Mouse (Mus musculus) lung, embryonic 16.5 days (tissue): ENCODE measurements around the gene Bfsp2. TPM values are rescaled to one million over a fixed set of nuclear protein-coding genes. Genes with fewer than 3 reads are reported as not detected.

Source experiments
- ATAC-seq: fragments of 200-750 bp; cut with Nextera tagmentation; 2 replicates; pipeline ENCODE4 v1.8.0; 2017; ENCODE audit warnings: low read depth, mild to moderate bottlenecking, moderate library complexity
- H3K27ac ChIP-seq: fragments of 300-500 bp; sonication (generic); 2 replicates; pipeline ENCODE4 v1.5.1; 2014; ENCODE audit warnings: mild to moderate bottlenecking, control low read depth, low read length
- H3K27me3 ChIP-seq: fragments of 300-500 bp; sonication (generic); 2 replicates; pipeline ENCODE4 v1.6.1; 2014; ENCODE audit warnings: low read depth, low read length, mixed read lengths; ENCODE audit not compliant: control insufficient read depth, insufficient read depth
- H3K36me3 ChIP-seq: fragments of 300-500 bp; sonication (generic); 2 replicates; pipeline ENCODE4 v1.6.1; 2014; ENCODE audit warnings: low read length; ENCODE audit not compliant: control insufficient read depth, insufficient read depth
- H3K4me1 ChIP-seq: fragments of 300-500 bp; sonication (generic); replicated peaks from 2 replicates; pipeline ENCODE4 v1.6.1; 2014; ENCODE audit warnings: low read length, mixed read lengths; ENCODE audit not compliant: control insufficient read depth, insufficient read depth
- H3K4me2 ChIP-seq: fragments of 300-500 bp; sonication (generic); 2 replicates; pipeline ENCODE4 v1.6.1; 2014; ENCODE audit warnings: low read depth, low read length, control low read depth
- H3K4me3 ChIP-seq: fragments of 300-500 bp; sonication (generic); 2 replicates; pipeline ENCODE4 v1.5.1; 2014; ENCODE audit warnings: mild to moderate bottlenecking, low read length, control low read depth
- H3K9ac ChIP-seq: fragments of 300-500 bp; sonication (generic); 2 replicates; pipeline ENCODE4 v1.6.1; 2014; ENCODE audit warnings: low read length, control low read depth
- H3K9me3 ChIP-seq: fragments of 300-500 bp; sonication (generic); 2 replicates; pipeline ENCODE4 v1.6.1; 2016; ENCODE audit warnings: low read length; ENCODE audit not compliant: control insufficient read depth
- WGBS: fragments of 180-500 bp; shearing (Covaris S2); extraction: QIAGEN DNeasy Blood & Tissue Kit; methylation state at CpG from one replicate; pipeline ENCODE4 v1.1.7; 2014; 5-methylcytosine and 5-hydroxymethylcytosine counted together
- polyA plus RNA-seq: library from polyadenylated mRNA; unstranded; fragments of >200 nt; fragmentation: Nextera tagmentation; extraction: Ambion mirVana; gene quantifications from 2 replicates; pipeline ENCODE4 v1.2.1, GENCODE M21; 2015

The Bfsp2 gene
- polyA plus RNA-seq, 1 experiment from 2014 or later, result 0.62 TPM

DNA sequence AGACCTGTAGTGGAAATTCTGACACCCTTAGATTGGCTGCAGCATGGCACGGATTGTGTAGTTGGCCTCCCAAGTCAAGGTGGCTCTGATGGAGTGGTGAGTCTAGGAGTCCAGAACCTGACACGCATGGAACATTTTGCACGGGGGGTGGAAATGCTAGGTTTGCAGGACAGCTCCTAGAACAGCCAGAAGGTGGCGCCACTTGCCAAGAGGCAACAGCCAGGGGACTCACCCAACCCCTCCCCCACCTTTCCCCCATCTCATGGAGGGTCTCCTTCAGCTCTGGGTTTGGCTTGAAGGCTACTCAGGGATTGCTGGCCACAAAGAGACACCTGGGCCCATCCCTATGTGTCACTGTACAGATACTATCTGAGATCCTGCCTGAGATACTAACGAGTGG lies 10.7 kb downstream of the Bfsp2 start:
- WGBS, result 62% methylated on average over 5 of the region's 5 CpGs
- ATAC-seq, result no peak
- no peak overlapping the region for H3K9ac ChIP-seq

DNA sequence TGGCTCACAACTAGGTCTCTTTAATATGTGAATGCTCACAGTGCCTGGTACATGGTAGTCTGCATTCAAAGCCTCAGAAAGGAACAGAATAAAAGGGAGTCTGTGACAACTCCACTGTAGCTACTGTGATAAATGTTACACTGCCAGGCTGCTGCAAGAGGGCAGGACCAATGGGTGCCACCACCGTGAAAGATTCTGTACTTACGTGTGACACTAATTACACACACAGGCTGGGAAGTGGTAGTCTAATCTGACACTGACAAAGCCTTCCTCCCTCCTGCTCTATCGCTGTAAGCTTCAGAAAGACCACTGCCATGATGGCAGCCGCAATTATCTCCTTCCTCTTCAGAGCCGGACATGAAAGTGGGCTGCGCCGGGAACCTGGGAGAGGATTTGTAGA lies 11.3 kb downstream of the Bfsp2 start:
- ATAC-seq, result no peak

More for the DNA sequence above, 10.7 kb downstream of the Bfsp2 start:
- no peaks in the 10 kb centered on the region for H3K27me3 ChIP-seq
- H3K36me3 ChIP-seq, result no peaks in the 10 kb centered on the region
- no peak overlapping the region for H3K4me3 ChIP-seq
- H3K27ac ChIP-seq, result no peak overlapping the region
- peaks cover 6% of the 10 kb centered on the region; the same call in 1 of the 2 replicates for H3K4me1 ChIP-seq
- no peaks in the 10 kb centered on the region for H3K9me3 ChIP-seq
- no peak overlapping the region for H3K4me2 ChIP-seq

DNA sequence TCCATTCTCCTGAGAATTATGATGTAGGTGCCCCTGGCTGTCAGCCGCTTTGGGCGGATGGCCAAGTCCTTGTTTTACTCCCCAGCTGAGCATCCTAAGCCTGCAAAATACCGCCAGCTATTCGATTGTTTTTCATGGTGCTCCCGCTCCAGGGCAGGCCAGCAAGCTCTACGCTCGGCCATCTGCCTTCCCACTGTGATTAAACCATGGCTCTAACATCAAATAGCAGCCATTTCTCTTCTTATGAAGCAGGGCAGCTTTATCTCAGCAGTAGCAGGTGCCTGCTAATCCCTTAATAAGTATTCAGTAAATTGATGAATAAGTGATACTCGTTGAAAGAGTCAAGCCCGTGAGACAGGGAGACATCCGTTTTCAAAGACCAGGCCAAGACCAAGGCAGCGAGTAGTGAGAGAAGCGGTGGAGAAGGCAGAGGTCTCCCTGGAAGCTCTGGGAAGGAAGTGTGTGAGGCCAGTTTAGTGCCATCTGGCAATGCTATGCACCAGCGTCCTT lies 14.5 kb downstream of the Bfsp2 start:
- Histone ChIP-seq H3K4me2 (no peak overlapping the region), H3K9me3 (no peaks in the 10 kb centered on the region), H3K9ac (no peak overlapping the region), H3K4me3 (no peak overlapping the region), H3K27ac (no peak overlapping the region), H3K4me1 (no peaks in the 10 kb centered on the region), H3K36me3 (no peaks in the 10 kb centered on the region), H3K27me3 (no peaks in the 10 kb centered on the region)
- ATAC-seq, result no peak
- 62% methylated on average over 13 of the region's 13 CpGs for WGBS

More for the DNA sequence above, 11.3 kb downstream of the Bfsp2 start:
- no peak overlapping the region for H3K4me2 ChIP-seq
- H3K4me1 ChIP-seq, result no peaks in the 10 kb centered on the region; the same call in 1 of the 2 replicates
- 76% methylated on average over 7 of the region's 7 CpGs for WGBS
- H3K36me3 ChIP-seq, result no peaks in the 10 kb centered on the region
- no peak overlapping the region for H3K4me3 ChIP-seq
- no peaks in the 10 kb centered on the region for H3K27me3 ChIP-seq
- no peak overlapping the region for H3K9ac ChIP-seq
- no peak overlapping the region for H3K27ac ChIP-seq
- H3K9me3 ChIP-seq, result no peaks in the 10 kb centered on the region

DNA sequence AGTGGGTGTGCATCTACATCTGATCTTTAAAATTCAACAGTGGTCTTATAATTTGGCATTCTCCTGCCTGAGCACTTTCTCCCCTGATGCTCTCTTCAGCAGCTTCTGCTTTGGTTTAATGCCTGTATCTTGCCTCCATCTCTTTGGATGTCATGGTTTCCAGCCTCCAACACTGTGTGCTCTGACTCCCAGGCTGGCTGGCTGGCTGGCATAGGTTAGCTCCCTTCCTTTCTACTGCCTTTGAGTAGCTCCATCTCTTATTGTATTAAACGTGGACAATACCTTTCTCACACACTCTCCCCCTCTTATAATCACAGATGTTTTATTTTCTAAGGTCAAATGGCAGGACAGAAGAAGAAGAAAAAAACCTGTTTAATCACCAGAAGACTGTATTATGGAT lies 14.9 kb downstream of the Bfsp2 start:
- no peak overlapping the region for H3K27ac ChIP-seq
- ATAC-seq, result no peak
- H3K27me3 ChIP-seq, result no peaks in the 10 kb centered on the region
- no peak overlapping the region for H3K4me3 ChIP-seq
- no peaks in the 10 kb centered on the region for H3K9me3 ChIP-seq
- no peak overlapping the region for H3K9ac ChIP-seq
- H3K4me1 ChIP-seq, result no peaks in the 10 kb centered on the region
- no peaks in the 10 kb centered on the region for H3K36me3 ChIP-seq
- H3K4me2 ChIP-seq, result no peak overlapping the region
- 32% methylated on average over 1 of the region's 1 CpGs for WGBS

DNA sequence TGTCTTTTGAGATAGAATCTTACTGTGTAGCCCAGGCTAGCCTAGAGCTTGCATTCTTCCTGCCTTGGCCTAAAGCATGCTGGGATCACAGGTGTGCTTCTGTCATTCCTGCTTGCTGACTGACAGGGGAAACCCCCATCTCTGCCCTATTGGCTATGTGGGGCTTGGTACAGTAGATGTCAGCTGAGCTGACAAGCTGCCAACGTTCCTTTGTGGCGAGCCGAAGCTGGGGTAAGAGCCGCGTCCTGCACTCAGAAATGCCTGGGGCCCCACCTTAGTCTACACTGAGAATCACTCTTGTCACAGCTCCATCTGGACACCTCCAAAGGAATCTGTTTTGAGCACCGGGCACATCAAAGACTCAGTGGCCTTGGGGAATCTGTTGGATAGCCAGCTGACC lies 16.4 kb downstream of the Bfsp2 start:
- H3K4me3 ChIP-seq, result no peak overlapping the region
- no peak for ATAC-seq

DNA sequence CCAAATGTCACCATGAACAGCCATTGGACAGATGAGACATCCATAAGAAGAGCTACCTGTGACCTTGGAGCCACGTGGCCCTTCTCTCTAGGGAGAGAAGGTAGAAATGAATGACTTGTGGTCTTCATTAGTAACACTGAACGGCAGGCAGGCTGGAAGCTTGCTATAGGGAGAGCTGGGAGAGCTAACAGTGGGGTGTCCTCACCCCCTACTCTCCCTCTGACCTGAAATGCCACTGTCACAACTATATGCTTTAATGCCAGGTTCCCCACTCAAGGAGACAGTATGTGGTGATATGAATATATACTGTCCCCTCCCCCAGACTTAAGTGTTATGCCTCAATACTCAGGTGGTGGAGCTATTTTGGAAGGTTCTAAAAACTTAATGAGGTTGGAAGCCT lies 20.4 kb downstream of the Bfsp2 start:
- H3K9ac ChIP-seq, result no peak overlapping the region
- no peaks in the 10 kb centered on the region for H3K36me3 ChIP-seq
- H3K4me1 ChIP-seq, result no peaks in the 10 kb centered on the region
- no peak overlapping the region for H3K4me3 ChIP-seq
- H3K27ac ChIP-seq, result no peak overlapping the region
- WGBS, result 61% methylated on average over 2 of the region's 2 CpGs
- H3K4me2 ChIP-seq, result no peak overlapping the region
- H3K9me3 ChIP-seq, result no peaks in the 10 kb centered on the region
- no peak for ATAC-seq
- H3K27me3 ChIP-seq, result no peaks in the 10 kb centered on the region

More for the DNA sequence above, 16.4 kb downstream of the Bfsp2 start:
- H3K36me3 ChIP-seq, result no peaks in the 10 kb centered on the region
- H3K9me3 ChIP-seq, result no peaks in the 10 kb centered on the region
- WGBS, result 63% methylated on average over 6 of the region's 6 CpGs
- no peaks in the 10 kb centered on the region for H3K27me3 ChIP-seq
- no peak overlapping the region for H3K9ac ChIP-seq
- no peaks in the 10 kb centered on the region for H3K4me1 ChIP-seq
- no peak overlapping the region for H3K4me2 ChIP-seq
- H3K27ac ChIP-seq, result no peak overlapping the region

DNA sequence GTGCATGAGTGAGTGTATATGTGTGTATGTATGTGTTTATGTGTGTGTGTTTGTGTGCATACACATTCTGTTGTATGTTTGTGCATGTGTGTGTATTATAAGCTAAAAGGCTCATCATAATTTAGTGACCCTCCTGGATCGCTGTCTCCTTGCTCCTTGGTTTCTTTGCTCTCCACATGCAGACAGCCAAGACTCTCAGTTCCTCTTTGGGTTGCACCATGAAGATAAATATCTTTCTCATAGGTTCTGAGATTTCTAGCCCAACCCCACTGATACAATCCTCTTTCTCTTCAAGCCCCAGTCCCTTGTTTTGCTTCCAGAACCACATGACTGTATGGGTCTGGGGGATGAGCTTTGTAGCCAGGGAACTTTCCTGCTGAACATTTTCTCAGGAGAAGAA lies 20.9 kb downstream of the Bfsp2 start:
- Histone ChIP-seq H3K9me3 (no peaks in the 10 kb centered on the region), H3K27me3 (no peaks in the 10 kb centered on the region), H3K27ac (no peak overlapping the region), H3K36me3 (no peaks in the 10 kb centered on the region), H3K4me2 (no peak overlapping the region), H3K4me1 (no peaks in the 10 kb centered on the region), H3K9ac (no peak overlapping the region), H3K4me3 (no peak overlapping the region)
- no peak for ATAC-seq
- 71% methylated on average over 1 of the region's 1 CpGs for WGBS

DNA sequence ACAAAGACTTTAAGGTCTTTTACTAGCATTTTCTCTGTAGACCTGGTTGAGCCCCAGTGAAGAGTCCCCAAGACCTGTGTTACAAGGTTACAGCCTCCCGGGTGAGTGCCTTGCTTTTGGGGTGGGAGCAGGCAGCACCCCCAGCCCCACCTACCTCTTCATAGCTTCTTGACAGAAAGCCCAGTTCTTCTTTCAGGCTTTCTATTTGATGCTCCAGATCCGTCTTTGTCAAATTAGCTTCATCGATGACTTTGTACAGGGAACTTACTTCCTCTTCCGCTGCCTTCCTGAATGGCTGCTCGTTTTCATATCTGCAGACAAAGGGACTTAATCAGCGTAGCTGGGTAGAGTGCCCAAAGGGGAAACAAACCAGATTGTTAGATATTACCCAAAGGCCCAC lies 30.6 kb downstream of the Bfsp2 start:
- no peak for ATAC-seq
- Histone ChIP-seq H3K27ac (no peak overlapping the region), H3K9me3 (peaks cover 2% of the 10 kb centered on the region; the same call in 1 of the 2 replicates), H3K4me2 (no peak overlapping the region), H3K4me3 (no peak overlapping the region), H3K4me1 (no peaks in the 10 kb centered on the region), H3K9ac (no peak overlapping the region), H3K36me3 (no peaks in the 10 kb centered on the region), H3K27me3 (no peaks in the 10 kb centered on the region)
- WGBS, result 71% methylated on average over 6 of the region's 6 CpGs

DNA sequence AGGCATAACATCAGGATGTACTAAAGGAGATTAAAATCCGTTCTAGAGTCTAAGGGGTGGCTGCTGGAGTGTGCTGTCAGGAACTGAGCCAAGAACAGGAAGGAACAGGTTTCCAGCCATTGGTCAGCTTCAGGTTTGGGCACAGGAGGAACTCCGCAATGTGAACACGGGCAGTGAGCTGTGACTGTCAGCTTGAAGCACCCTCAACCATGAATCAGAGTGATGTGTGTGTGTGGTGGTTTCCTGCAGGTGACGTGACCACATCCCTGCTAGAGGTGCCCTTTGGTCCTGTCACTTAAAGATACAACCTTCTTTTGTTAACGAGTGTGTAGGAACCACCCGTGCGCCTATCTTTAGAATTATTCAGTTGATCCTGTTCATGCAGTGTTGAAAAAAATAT lies 31.1 kb downstream of the Bfsp2 start:
- peaks cover 4% of the 10 kb centered on the region; the same call in 1 of the 2 replicates for H3K9me3 ChIP-seq

DNA sequence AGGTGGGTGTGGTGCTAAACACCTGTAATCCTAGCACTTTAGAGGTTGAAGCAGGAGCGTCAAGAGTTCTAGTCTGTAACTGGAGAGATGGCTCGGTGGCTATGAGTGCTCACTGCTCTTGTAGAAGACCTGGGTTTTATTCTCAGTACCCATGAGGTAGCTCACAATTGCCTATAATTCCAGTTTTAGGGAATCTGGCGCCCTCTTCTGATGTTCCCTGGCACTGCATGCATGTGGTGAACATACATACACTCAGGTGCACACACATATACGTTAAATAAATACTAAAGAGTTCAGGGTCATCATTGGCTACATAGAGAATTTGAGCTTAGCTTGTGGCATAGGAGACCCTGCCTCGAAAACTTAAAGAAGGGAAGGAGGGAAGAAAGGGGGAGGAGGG lies 35.6 kb downstream of the Bfsp2 start:
- H3K27ac ChIP-seq, result no peak overlapping the region
- H3K4me2 ChIP-seq, result no peak overlapping the region
- H3K27me3 ChIP-seq, result no peaks in the 10 kb centered on the region
- H3K4me1 ChIP-seq, result peaks cover 17% of the 10 kb centered on the region
- WGBS, result 84% methylated on average over 5 of the region's 5 CpGs
- peaks cover 4% of the 10 kb centered on the region; the same call in 1 of the 2 replicates for H3K9me3 ChIP-seq
- no peaks in the 10 kb centered on the region for H3K36me3 ChIP-seq
- H3K4me3 ChIP-seq, result no peak overlapping the region
- no peak for ATAC-seq
- no peak overlapping the region for H3K9ac ChIP-seq

More for the DNA sequence above, 31.1 kb downstream of the Bfsp2 start:
- Histone ChIP-seq H3K36me3 (no peaks in the 10 kb centered on the region), H3K27ac (no peak overlapping the region), H3K4me1 (no peaks in the 10 kb centered on the region), H3K4me2 (no peak overlapping the region), H3K4me3 (no peak overlapping the region), H3K9ac (no peak overlapping the region), H3K27me3 (no peaks in the 10 kb centered on the region)
- no peak; the same call in 1 of the 2 replicates for ATAC-seq
- 59% methylated on average over 7 of the region's 7 CpGs for WGBS
